Mouse (Mus musculus) left cerebral cortex, adult 18-20 months (tissue): ENCODE results near the gene Egfl8. TPM values are rescaled to one million over a fixed set of nuclear protein-coding genes. Genes with fewer than 3 reads are reported as not detected.

Source experiments
- DNase-seq, 2 experiments: peaks; one replicate each; pipeline ENCODE4 v3.0.0; 2021 to 2022; ENCODE audit warnings: low spot score in 2 of 2, mixed read lengths in 1 of 2
- total RNA-seq, 2 experiments: library from RNA; stranded (reverse); gene quantifications; 2 replicates each; pipeline ENCODE4 v1.2.3; 2021

The Egfl8 gene
- total RNA-seq, 2 experiments from 2014 or later = 3.2 to 3.4 TPM

- no peak for DNase-seq
These were observed 32.4 kb downstream of the Egfl8 start for GRCm38 (mm10) chr17:34583397-34583796.

GRCm38 (mm10) chr17:34582528-34582927 is 33.2 kb downstream of the Egfl8 start:
- DNase-seq = no peak

- no peak for DNase-seq
These were observed 37.7 kb downstream of the Egfl8 start for GRCm38 (mm10) chr17:34578070-34578469.

DNA sequence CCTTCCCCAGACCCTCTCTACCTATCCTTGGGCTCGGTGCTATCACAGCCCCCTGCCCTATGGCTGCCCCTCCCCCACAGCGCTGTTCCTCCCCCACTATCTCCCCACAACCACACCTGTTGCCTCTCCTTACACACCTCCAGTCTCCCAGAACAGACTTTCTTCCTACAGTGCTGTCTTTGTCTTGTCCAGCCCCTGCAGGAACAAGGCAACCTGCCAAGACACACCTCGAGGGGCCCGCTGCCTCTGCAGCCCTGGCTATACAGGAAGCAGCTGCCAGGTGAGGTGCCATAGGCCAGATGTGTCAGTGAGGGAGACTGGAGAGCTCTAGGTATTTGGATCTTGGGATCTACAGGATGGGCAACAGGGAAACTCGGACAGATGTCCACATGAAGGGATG is 39.2 kb downstream of the Egfl8 start:
- no peak for DNase-seq

- no peak for DNase-seq
These were observed 43.4 kb downstream of the Egfl8 start for GRCm38 (mm10) chr17:34572361-34572760.

DNA sequence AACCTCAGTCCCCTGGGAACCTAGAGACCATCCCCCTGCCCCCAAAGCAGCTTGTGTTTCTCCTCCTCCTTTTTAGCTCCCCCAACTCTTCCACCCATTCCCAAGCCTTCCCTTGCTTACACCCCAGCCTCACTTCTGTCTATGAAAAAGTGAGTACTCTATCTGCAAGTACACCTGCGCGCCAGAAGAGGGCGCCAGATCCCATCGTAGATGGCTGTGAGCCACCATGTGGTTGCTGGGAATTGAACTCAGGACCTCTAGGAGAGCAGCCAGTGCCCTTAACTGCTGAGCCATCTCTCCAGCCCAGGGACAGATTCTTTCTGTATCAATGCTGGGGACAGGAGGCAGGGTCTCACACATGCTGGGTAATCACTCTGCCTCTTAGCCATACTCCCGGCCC is 43.9 kb downstream of the Egfl8 start:
- no peak for DNase-seq

DNA sequence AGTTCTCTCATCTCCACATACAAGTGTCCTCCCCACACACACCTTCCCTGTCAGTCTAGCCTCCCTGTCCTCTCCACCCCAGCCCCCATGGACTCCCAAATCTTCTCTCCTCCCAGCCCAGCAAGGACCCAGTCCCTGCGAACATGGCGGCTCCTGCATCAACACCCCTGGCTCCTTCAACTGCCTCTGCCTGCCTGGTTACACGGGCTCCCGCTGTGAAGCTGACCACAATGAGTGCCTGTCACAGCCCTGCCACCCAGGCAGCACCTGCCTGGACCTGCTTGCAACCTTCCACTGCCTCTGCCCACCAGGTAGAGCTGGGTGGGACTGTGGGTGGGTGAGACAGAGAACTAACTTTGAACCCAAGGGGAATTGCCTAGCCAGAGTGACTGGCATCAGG is 45.9 kb downstream of the Egfl8 start:
- no peak for DNase-seq

DNA sequence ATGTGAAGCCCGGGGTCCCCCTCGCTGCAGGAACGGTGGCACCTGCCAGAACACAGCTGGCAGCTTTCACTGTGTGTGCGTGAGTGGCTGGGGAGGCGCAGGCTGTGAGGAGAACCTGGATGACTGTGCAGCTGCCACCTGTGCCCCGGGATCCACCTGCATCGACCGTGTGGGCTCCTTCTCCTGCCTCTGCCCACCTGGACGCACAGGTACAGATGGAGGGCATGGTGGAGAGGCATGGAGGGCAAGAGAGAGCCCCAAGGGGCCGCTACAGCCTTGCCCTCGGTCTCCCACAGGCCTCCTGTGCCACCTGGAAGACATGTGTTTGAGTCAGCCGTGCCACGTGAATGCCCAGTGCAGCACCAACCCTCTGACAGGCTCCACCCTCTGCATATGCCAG is 47.4 kb downstream of the Egfl8 start:
- DNase-seq = no peak

DNA sequence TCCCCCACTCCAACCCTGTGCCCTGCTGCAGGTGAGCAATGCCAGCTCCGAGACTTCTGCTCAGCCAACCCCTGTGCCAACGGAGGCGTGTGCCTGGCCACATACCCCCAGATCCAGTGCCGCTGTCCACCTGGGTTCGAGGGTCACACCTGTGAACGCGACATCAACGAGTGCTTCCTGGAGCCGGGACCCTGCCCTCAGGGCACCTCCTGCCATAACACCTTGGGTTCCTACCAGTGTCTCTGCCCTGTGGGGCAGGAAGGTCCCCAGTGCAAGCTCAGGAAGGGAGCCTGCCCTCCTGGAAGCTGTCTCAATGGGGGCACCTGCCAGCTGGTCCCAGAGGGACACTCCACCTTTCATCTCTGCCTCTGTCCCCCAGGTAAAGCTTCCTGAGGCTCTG is 48.5 kb downstream of the Egfl8 start:
- DNase-seq = no peak

DNA sequence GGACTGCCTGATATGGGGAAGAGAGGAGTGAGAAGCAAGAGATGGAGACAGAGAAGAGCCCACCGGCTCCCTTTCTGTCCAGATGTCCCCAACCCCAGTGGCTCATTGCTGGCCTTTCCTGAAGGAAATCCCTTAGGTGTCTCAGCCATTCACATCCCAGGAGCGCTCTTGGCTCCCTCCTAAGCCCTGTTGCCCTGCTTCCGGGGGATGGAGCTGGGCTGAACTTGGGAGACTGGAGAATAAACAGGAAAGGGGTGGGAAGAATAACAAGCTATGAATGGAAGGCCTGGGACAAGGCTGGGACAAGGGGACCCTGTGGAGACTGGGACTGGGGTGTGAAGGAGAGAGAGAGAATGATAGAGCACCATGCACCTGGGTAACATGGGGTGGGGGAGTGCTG is 51.0 kb downstream of the Egfl8 start:
- no peak for DNase-seq

DNA sequence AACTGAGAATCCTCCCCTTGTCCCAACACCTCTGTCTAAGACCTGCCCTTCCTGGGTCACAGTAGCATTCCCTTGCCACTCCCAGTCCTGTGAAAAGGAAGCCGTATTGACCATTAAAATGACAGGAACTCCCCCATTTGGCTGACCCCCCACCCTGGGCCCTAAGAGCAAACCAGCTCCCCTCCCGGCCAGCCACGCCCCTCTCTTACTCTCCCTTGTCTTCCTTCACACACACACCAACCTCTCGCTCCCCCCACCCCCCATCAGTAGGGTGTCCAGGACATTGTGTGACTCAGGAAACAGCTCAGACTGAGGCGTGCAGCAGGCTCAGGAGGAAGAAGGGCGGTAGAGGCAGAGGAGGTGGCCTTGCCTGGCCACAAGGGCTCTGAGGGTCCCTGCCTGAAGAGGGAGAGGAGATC is 51.8 kb downstream of the Egfl8 start, which contains the start of gene Notch4:
Gene Notch4, plus strand, starts transcription at position 266 of the 419 bp plus-strand sequence.
- DNase-seq = no peak

GRCm38 (mm10) chr17:34563354-34563753 is 52.4 kb downstream of the Egfl8 start:
- no peak for DNase-seq

Other genes with a start within 250 kb of the Egfl8 start
- gene Btnl1, start 238.8 kb downstream of the Egfl8 start, total RNA-seq = not detected
- 1 to 10 TPM; 2.1 to 4.4 TPM for gene BC051142, start 217.2 kb downstream of the Egfl8 start, total RNA-seq
- gene Btnl4, start 138.7 kb downstream of the Egfl8 start, total RNA-seq = not detected
- not detected for gene Btnl6, start 98.6 kb downstream of the Egfl8 start, total RNA-seq
- 1 to 10 TPM; 6.1 to 9.0 TPM for gene Notch4, start 51.7 kb downstream of the Egfl8 start, total RNA-seq
- gene Gpsm3, start 26.2 kb downstream of the Egfl8 start, total RNA-seq = 1 to 10 TPM; 2.5 to 3.0 TPM
- gene Pbx2, start 24.7 kb downstream of the Egfl8 start, total RNA-seq = 10 to 100 TPM; 58.4 to 64.5 TPM
- under 1 TPM; 0.45 to 0.58 TPM for gene Ager, start 18.1 kb downstream of the Egfl8 start, total RNA-seq
- 10 to 100 TPM; 74.2 to 75.9 TPM for gene Rnf5, start 12.3 kb downstream of the Egfl8 start, total RNA-seq
- gene Agpat1, start 11.7 kb downstream of the Egfl8 start, total RNA-seq = 100 to 1,000 TPM; 165 to 169 TPM
- 10 to 100 TPM; 43.6 to 47.2 TPM for gene Ppt2, start 12.5 kb upstream of the Egfl8 start, total RNA-seq
- gene Prrt1, start 13.6 kb upstream of the Egfl8 start, total RNA-seq = 100 to 1,000 TPM; 131 to 147 TPM
- gene Fkbpl, start 28.8 kb upstream of the Egfl8 start, total RNA-seq = 10 to 100 TPM; 11.4 to 14.3 TPM
- gene Atf6b, start 31.2 kb upstream of the Egfl8 start, total RNA-seq = 10 to 100 TPM; 60.1 to 63.2 TPM
- gene Tnxb, start 54.6 kb upstream of the Egfl8 start, total RNA-seq = 1 to 10 TPM; 1.6 to 1.9 TPM
- gene C4b, start 127.9 kb upstream of the Egfl8 start, total RNA-seq = 10 to 100 TPM; 29.6 to 32.7 TPM
- gene Cyp21a1, start 188.6 kb upstream of the Egfl8 start, total RNA-seq = not detected
- 10 to 100 TPM; 49.7 to 53.0 TPM for gene Stk19, start 221.0 kb upstream of the Egfl8 start, total RNA-seq
- gene Dxo, start 221.0 kb upstream of the Egfl8 start, total RNA-seq = 10 to 100 TPM; 32.1 to 37.8 TPM
- gene Skiv2l, start 234.2 kb upstream of the Egfl8 start, total RNA-seq = 10 to 100 TPM; 62.2 to 63.9 TPM
- gene Nelfe, start 234.4 kb upstream of the Egfl8 start, total RNA-seq = 10 to 100 TPM; 33.8 to 39.7 TPM
- under 1 TPM; 0.16 to 0.26 TPM for gene Cfb, start 246.5 kb upstream of the Egfl8 start, total RNA-seq